Mouse (Mus musculus) myocyte (in vitro differentiated cells): ENCODE measurements around the gene Elovl6.

Source experiments
- CEBPB ChIP-seq: IDR thresholded peaks from 2 replicates; pipeline ENCODE4 v1.6.1; 2011; ENCODE audit warnings: mild to moderate bottlenecking, moderate library complexity; ENCODE audit not compliant: poor library complexity, insufficient read depth, severe bottlenecking
- POLR2AphosphoS2 ChIP-seq: IDR thresholded peaks from one replicate; pipeline ENCODE4 v1.6.1; 2011; ENCODE audit warnings: low read depth, control low read depth; ENCODE audit not compliant: insufficient read length
- TCF3 ChIP-seq: IDR thresholded peaks from one replicate; pipeline ENCODE4 v1.6.1; 2011; ENCODE audit warnings: low read depth, control low read depth; ENCODE audit not compliant: insufficient read length
- USF1 ChIP-seq: IDR thresholded peaks from one replicate; pipeline ENCODE4 v1.6.1; 2011; ENCODE audit warnings: low read depth, mild to moderate bottlenecking, control low read depth, moderate library complexity

DNA sequence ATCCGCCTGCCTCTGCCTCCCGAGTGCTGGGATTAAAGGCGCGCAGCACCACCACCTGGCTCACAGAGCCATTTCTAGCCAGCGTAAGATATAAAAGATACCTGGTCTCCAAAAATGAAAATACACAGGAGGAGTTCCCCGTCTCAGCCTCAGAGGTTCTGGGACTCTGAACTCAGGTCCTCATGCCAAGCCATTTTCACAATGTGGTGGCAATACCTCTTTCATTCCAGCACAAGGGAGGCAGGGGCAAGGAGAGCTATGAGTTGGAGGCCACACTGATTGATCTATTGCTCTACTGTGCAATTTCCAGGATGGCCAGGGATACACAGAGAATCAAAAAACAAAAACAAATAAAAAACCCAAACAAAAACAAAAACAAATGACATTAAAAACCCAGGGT is 1.7 kb upstream of the Elovl6 start:
- TF ChIP-seq USF1 (no peak), TCF3 (no peak), POLR2AphosphoS2 (no peak), CEBPB (no peak)
